Mouse (Mus musculus) spleen, postnatal 14 days (tissue): ENCODE results near the gene Srpk1.

Source experiments
- DNase-seq, 2 experiments: peaks; one replicate each; pipeline ENCODE4 v3.0.0; 2021 to 2022; ENCODE audit warnings: low spot score in 2 of 2

Gene Srpk1

DNA sequence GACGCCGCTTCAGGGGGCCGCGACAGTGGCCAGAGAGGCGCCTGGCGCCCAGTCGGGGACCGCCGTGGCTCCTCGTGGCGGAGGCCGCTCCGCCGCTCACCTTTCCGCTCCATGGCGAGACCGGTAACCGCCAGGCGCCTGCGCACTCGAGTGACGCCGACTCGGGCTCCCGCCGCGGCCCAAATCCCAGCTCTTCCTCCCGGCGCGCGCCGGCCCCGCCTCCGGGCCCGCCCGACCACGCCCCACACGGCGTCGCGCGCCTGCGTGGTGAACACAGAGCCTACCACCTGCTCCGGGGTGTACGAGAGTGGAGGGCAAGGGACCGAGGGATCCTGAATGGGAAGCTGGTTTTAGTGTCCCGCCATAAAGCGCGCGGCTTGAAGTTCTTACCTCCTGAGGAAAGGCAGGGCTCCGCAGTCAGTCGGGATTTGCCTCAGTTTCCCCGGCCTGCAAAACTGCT is at the start of gene Srpk1:
Gene Srpk1, minus strand, starts transcription at position 410 of the 460 bp plus-strand sequence.
- peak; percentile 77 to 81 for DNase-seq

- DNase-seq, result no peak
Observed at GRCm38 (mm10) chr17:28659564-28659963, 37.1 kb upstream of the Srpk1 start.

DNA sequence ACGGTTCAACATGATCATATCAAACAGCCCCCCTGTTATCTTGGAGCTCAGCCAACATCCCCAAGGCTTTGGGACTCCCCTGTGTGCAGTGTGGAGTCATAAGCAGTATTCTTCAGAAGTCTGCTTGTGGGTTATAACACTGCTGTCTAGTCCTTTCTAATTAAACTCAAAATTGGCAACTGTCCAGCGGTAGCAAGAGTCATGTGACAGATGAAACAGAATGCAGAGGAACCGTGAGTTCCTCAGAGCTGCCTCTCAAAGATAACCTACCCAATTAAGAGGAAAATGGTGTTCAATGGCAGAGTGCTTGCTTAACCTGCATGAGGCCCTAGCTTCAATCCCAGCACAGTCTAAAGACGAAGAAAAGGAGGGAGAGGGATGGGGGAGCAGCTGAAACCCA is 35.4 kb upstream of the Srpk1 start:
- no peak for DNase-seq

DNA sequence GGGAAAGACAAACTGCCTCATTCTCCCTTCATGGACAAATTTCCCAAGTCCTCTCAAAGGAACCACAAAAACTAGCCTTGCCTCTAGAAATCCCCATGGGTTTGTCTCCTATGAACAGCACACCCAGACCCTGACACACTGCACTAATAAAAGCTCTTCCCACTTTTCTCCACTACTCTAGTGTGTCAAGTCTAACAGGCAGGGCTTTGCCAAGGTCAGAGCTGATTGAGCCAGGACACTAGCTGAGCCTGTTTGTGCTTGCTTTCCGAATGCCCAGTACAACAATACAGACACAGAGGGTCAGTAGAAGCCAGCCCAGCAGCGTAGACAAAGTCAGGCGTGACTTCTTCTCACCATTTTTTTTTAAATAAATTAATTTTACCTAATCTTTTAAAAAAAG is 27.8 kb upstream of the Srpk1 start:
- no peak for DNase-seq

- DNase-seq, result peak in 1 of 2 experiments; percentile 27
Observed at GRCm38 (mm10) chr17:28648607-28649370, 26.3 kb upstream of the Srpk1 start.

- DNase-seq, result no peak
Observed at GRCm38 (mm10) chr17:28646221-28646620, 23.7 kb upstream of the Srpk1 start.

DNA sequence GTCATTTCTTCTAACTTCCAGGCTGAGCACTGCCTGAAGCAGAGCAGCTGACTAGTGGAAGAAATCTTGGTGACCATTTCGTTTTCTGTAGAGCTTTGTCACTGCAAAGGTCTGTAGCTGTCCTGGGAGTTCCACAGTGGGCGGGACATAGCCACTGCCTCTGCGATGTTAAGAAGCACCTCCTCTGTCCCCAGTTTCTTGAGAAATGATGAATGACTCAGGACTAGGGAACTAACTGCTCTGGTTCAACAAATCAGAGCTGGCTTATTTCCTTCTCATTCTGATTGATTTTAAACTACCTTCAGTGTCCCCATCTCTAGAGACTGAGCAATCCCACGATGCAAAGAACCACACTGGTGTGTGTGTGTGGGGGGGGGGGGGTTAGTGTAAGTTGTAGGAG is 21.6 kb upstream of the Srpk1 start:
- DNase-seq, result no peak

DNA sequence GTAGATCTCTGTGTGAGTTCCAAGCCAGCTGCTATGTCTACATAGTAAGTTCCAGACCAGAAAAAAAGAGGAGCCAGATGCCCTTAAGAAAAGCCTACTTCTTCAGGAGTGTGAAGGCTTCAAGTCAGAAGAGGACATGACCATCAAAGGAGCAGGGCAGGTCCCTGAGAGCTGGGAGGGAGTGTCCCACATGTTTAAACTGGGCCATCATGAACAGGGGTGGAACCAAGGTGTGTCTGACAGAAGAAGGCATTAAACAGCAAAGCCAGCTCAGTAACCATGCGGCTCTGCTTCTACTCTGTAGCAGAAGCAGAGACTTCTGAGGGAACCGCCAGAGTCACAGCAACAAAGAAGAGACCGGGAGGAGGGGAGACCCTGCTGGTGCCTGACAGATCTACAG is 21.2 kb upstream of the Srpk1 start:
- no peak for DNase-seq

GRCm38 (mm10) chr17:28640113-28640512 is 17.6 kb upstream of the Srpk1 start:
- no peak for DNase-seq

- DNase-seq, result no peak
Observed at GRCm38 (mm10) chr17:28637711-28638690, 15.5 kb upstream of the Srpk1 start.

GRCm38 (mm10) chr17:28635842-28636241 is 13.3 kb upstream of the Srpk1 start:
- no peak for DNase-seq

DNA sequence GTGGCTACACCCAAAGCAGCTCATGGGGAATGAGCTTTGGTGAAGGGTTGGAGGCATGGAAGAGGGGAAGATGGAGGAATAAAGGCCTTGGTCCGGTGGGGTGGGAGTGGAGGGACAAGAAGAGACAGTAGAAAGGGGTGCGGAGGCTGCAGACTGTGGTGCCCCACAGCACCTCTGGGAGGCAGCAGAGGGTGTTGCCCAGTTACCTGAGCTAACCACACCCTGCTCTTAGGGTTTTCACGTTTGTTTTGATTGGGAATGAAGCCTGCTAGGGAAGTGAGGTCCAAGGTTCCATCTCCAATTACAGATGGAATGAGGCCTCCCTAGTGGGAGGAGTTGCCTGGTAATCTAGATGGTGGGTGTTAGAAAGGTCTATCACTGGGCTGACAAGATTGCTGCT is 6.6 kb upstream of the Srpk1 start:
- no peak for DNase-seq

- no peak for DNase-seq
Observed at GRCm38 (mm10) chr17:28628248-28629124, 6.0 kb upstream of the Srpk1 start.

DNA sequence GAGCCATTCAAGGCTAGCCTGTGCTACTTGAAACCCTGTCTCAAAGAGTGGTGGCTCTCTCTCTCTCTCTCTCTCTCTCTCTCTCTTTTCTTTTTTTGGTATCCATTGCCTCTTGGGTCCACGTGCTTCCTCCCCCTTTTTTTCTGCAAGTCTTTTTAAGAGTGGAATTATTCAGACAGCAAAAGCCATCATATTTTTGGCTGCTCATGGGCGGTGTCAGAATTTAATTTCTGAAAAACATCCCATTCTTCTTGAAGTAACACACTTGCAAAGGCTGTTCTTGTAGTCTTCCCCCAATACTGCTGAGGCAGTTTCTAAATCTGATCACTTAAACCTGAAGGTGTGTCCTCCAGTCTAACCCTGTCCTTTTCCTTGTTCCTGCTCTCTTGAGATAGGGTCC is 4.4 kb upstream of the Srpk1 start:
- no peak for DNase-seq

DNA sequence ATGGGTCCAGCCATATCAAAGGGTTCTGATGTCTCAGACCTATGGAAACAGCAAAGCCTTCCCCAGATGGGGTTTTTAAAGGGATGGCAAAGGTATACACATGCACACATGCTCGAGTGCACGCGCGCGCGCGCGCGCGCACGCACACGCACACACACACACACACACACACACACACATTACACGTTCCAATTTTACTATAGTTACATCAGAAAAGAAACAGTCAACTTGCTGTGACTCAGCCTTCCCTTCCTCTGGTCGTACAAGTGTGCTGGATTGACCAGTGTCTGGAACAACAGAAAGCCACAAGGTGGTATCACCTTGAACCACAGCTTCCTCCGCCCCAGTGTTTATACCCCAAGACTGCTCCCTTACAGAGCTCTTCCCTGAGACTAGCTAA is 2.8 kb upstream of the Srpk1 start:
- DNase-seq, result no peak

- DNase-seq, result no peak
Observed at GRCm38 (mm10) chr17:28624841-28625240, 2.3 kb upstream of the Srpk1 start.

GRCm38 (mm10) chr17:28621381-28622299 is 869 bp downstream of the Srpk1 start:
- DNase-seq, result peak; percentile 12 to 17

- no peak for DNase-seq
Observed at GRCm38 (mm10) chr17:28618775-28619174, 3.7 kb downstream of the Srpk1 start.

DNA sequence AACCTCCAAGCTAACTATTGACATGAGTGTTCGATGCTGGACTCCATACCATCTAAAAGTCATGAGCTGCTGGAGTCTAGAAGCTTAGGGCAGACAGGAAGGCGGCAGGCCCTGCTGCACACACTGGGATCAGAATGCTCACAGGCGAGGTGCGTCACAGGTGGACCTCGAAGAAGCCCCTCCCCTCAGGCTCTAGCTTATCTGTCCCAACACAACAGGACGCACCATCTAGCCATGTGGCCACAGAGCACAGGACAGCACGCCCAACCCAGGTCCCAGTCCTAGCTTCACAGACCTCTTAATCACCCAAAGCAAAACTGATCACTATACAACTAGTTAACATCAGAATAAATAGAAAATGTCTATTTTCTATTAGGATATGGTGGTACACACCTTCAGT is 4.4 kb downstream of the Srpk1 start:
- DNase-seq, result no peak

- DNase-seq, result no peak
Observed at GRCm38 (mm10) chr17:28617636-28618035, 4.9 kb downstream of the Srpk1 start.

DNA sequence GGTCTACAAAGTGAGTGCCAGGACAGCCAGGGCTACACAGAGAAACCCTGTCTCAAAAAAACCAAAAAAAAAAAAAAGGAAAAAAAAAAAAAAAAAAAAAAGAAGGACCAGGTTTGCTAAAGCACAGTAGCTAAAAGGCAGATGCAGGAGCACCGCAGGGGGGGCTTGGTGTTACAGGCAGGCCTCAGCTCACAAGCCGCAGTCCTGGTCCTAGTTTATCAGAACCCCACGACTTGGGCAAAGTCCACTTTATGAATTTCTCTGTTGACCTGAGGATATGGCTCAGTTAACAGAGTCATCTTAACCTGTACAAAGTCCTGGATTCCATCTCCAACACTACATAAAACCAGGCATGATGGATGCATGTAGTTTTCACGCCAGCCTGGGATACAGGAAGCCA is 7.2 kb downstream of the Srpk1 start:
- no peak for DNase-seq
